Mouse (Mus musculus): ENCODE results near the gene Cds1.

DNA sequence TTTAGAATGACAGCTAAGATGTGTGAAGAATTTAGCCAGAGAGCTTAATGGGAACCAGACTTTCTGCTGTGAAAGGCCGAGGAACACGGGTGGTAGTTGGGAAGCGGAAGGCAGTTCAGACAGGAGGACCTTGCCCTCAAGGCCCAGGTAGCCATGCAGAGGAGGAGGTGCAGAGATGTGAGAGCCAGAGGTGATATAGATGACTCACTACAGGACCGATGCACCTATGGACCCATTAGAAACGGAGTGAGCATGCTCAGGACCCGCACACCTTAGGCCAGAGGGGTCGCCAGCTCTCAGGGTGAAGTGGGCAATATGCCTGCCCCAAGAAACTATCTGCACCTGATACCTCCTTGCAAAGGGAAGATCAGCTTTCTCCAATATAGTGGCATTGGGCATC lies 3.6 kb downstream of the Cds1 start:
- TF ChIP-seq GATA1 (IDR thresholded peaks at IDR 0.05; ENCODE audit: borderline replicate concordance, low read length) = no peak
- no peak for TF ChIP-seq FLI1 (IDR thresholded peaks at IDR 0.05; ENCODE audit: low read length)
